Mouse (Mus musculus) stomach, postnatal 0 days (tissue): ENCODE results near the gene Atxn1l. TPM values are rescaled to one million over a fixed set of nuclear protein-coding genes. Genes with fewer than 3 reads are reported as not detected.
A peak's percentile ranks its signal among the peaks of the same experiment; 100 is the strongest.

Experiments
- ATAC-seq: fragments of 200-750 bp; cut with Nextera tagmentation; 2 replicates; pipeline ENCODE4 v1.8.0; 2017; ENCODE audit not compliant: low FRiP score, low TSS enrichment
- DNase-seq: peaks from one replicate; pipeline ENCODE4 v3.0.0-alpha.2; 2016; ENCODE audit warnings: low spot score
- H3K27ac ChIP-seq: fragments of 300-500 bp; sonication (generic); replicated peaks from 2 replicates; pipeline ENCODE4 v1.5.1; 2014; ENCODE audit warnings: mild to moderate bottlenecking, control low read depth
- H3K27me3 ChIP-seq: fragments of 300-500 bp; sonication (generic); 2 replicates; pipeline ENCODE4 v1.6.1; 2014; ENCODE audit warnings: low read length; ENCODE audit not compliant: control insufficient read depth, insufficient read depth
- H3K36me3 ChIP-seq: fragments of 300-500 bp; sonication (generic); 2 replicates; pipeline ENCODE4 v1.6.1; 2014; ENCODE audit warnings: low read length, mixed read lengths; ENCODE audit not compliant: control insufficient read depth, insufficient read depth
- H3K4me1 ChIP-seq: fragments of 300-500 bp; sonication (generic); replicated peaks from 2 replicates; pipeline ENCODE4 v1.6.1; 2014; ENCODE audit warnings: antibody characterized with exemption; ENCODE audit not compliant: control insufficient read depth, insufficient read depth
- H3K4me2 ChIP-seq: fragments of 300-500 bp; sonication (generic); replicated peaks from 2 replicates; pipeline ENCODE4 v1.6.1; 2014; ENCODE audit warnings: low read depth, mild to moderate bottlenecking, control low read depth, moderate library complexity
- H3K4me3 ChIP-seq: fragments of 300-500 bp; sonication (generic); 2 replicates; pipeline ENCODE4 v1.5.1; 2014; ENCODE audit warnings: low read depth, low read length, control low read depth
- H3K9ac ChIP-seq: fragments of 300-500 bp; sonication (generic); 2 replicates; pipeline ENCODE4 v1.6.1; 2014; ENCODE audit warnings: mild to moderate bottlenecking, low read length, control low read depth, mixed read lengths
- H3K9me3 ChIP-seq: fragments of 300-500 bp; sonication (generic); 2 replicates; pipeline ENCODE4 v1.6.1; 2016; ENCODE audit warnings: low read length; ENCODE audit not compliant: control insufficient read depth
- CTCF ChIP-seq: IDR thresholded peaks from 2 replicates; pipeline ENCODE4 v1.5.1; 2016; ENCODE audit warnings: antibody characterized with exemption, low read depth, mild to moderate bottlenecking, moderate library complexity
- EP300 ChIP-seq: optimal IDR thresholded peaks from 2 replicates; pipeline ENCODE3; 2016; ENCODE audit warnings: antibody characterized with exemption
- WGBS: fragments of 180-500 bp; shearing (Covaris S2); extraction: QIAGEN DNeasy Blood & Tissue Kit; methylation state at CpG from one replicate; pipeline ENCODE4 v1.1.7; 2014; 5-methylcytosine and 5-hydroxymethylcytosine counted together
- polyA plus RNA-seq: library from polyadenylated mRNA; unstranded; fragments of >200 nt; fragmentation: Nextera tagmentation; extraction: Ambion mirVana; gene quantifications from 2 replicates; pipeline ENCODE4 v1.2.1, GENCODE M21; 2015

Gene Atxn1l
- polyA plus RNA-seq, 1 experiment from 2014 or later: 2.8 TPM

DNA sequence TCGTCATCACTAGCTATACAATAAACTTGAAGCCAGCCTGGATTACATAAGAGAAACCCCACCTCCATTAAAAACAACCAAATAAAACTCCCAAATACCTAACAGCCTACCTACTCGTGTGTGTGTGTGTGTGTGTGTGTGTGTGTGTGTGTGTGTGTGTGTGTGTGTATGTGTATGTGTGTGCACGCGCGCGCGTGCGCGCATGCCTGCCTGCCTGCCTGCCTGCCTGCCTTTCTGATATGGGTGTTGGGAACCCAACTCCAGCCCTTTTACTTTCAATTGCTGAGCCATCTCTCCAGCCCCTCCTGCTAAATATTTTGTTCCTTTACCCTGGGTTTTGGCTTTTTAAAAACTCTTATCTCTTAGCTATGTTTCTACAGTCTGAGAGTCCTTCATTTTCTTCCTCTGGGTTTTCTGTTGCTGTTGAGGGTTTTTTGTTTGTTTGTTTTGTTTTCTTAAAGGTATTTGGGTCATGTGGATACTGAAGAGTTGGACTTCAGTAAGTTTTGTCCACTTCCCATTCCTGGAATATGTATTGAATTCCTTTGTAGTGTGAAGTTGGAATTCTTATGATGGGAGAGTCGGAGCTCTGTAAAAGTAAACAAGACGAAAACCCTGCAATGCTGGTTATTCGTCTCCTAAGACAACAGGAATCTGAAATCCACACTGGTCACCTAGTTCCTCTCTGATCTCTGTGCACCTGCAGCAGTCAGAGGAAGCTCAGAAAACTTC lies 10.1 kb upstream of the Atxn1l start:
- TF ChIP-seq EP300 (no peak), CTCF (no peak)

DNA sequence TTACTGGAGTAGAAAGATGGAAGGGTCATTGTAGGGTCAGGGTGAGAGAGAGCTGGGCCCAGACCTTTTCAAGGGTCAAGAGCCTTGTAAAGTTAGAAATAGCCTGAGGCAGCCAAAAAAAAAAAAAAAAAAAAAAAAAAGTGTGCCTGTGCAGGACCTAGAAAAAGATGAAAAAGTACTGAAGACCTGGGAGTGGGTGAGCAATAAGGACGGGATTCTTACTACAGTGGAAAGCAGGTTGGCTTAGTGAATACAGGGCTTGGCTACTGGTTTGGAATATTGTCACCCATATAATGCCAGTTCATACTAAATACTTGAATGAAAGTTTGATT lies 476 bp upstream of the Atxn1l start:
- H3K9ac ChIP-seq: no peak overlapping the region

More for the DNA sequence above, 10.1 kb upstream of the Atxn1l start:
- Histone ChIP-seq H3K4me3 (no peak overlapping the region), H3K4me2 (no peak overlapping the region), H3K4me1 (no peaks in the 10 kb centered on the region), H3K9ac (no peak overlapping the region), H3K27ac (no peak overlapping the region), H3K36me3 (no peaks in the 10 kb centered on the region), H3K9me3 (no peaks in the 10 kb centered on the region), H3K27me3 (no peaks in the 10 kb centered on the region)
- no peak for ATAC-seq
- DNase-seq: no peak
- 58% methylated on average over 12 of the region's 12 CpGs for WGBS

DNA sequence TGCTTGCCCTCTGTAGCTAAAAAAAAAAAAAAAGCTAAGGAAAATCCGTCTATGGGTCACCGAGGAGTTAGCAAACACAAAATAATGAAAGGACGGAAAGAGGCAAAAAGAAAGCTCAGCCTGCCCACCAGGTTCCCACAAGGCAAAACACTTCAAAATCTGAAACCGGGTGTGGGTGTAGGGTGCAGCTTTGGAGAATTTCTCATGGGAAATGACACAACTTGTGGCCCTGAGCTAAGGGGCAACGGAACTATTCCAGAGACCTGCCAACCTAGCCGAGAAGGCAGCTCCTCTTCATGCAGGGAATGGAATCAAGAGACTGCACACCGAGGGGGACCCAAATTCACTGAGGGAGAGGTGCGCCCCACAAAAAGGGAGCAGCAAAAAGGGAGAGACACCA lies 720 bp downstream of the Atxn1l start:
- H3K36me3 ChIP-seq: peaks cover 10% of the 10 kb centered on the region
- H3K9me3 ChIP-seq: no peaks in the 10 kb centered on the region
- H3K27me3 ChIP-seq: no peaks in the 10 kb centered on the region
- TF ChIP-seq EP300: no peak
- TF ChIP-seq CTCF: no peak
- H3K4me3 ChIP-seq: peak overlapping the region; percentile 85
- H3K9ac ChIP-seq: peak overlapping the region; percentile 96
- peak overlapping the region; percentile 91 for H3K4me2 ChIP-seq
- peaks cover 6% of the 10 kb centered on the region; the same call in 1 of the 2 replicates for H3K4me1 ChIP-seq
- 4% methylated on average over 8 of the region's 8 CpGs for WGBS
- 0 out of 2 replicates have a peak, but pooled peaks have one; percentile 7 for ATAC-seq
- peak overlapping the region; percentile 89 for H3K27ac ChIP-seq
- DNase-seq: peak; percentile 22

More for the DNA sequence above, 476 bp upstream of the Atxn1l start:
- Histone ChIP-seq H3K36me3 (no peaks in the 10 kb centered on the region; the same call in none of the 2 replicates), H3K4me3 (peak overlapping the region; percentile 85), H3K4me1 (peaks cover 6% of the 10 kb centered on the region; the same call in 1 of the 2 replicates), H3K9me3 (no peaks in the 10 kb centered on the region), H3K27me3 (no peaks in the 10 kb centered on the region), H3K4me2 (peak overlapping the region; percentile 91), H3K27ac (no peak overlapping the region)
- DNase-seq (no peak), ATAC-seq (peak; percentile 6; the same call in 1 of the 2 replicates)
- 67% methylated on average over 1 of the region's 1 CpGs for WGBS
- no peak for TF ChIP-seq EP300

DNA sequence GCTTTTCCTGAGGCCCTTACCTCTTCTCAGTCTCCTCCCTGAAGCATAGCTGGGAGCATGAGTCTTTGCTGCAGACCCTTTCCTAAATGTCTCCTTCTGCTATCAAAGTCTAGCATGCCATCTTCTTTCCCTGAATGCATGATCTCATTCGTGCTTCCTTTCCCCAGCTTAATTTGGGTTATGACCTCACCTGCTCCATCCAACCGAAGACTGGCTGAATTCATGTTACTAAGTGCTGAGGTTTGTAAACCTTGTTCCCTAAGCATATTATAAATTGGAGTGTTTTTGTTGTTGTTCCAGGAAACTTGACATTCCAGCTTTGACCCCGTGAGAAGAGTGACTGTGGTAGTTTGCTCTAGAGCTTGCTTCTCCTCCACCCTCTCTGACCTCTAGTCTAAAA lies 3.5 kb downstream of the Atxn1l start:
- ATAC-seq: no peak
- Histone ChIP-seq H3K4me2 (no peak overlapping the region), H3K9me3 (no peaks in the 10 kb centered on the region), H3K9ac (no peak overlapping the region), H3K36me3 (peaks cover 12% of the 10 kb centered on the region), H3K27ac (no peak overlapping the region), H3K4me3 (no peak overlapping the region), H3K27me3 (no peaks in the 10 kb centered on the region), H3K4me1 (peaks cover 6% of the 10 kb centered on the region; the same call in 1 of the 2 replicates)
- TF ChIP-seq EP300: no peak
- no peak for TF ChIP-seq CTCF
- no peak for DNase-seq
- WGBS: 76% methylated on average over 3 of the region's 3 CpGs

DNA sequence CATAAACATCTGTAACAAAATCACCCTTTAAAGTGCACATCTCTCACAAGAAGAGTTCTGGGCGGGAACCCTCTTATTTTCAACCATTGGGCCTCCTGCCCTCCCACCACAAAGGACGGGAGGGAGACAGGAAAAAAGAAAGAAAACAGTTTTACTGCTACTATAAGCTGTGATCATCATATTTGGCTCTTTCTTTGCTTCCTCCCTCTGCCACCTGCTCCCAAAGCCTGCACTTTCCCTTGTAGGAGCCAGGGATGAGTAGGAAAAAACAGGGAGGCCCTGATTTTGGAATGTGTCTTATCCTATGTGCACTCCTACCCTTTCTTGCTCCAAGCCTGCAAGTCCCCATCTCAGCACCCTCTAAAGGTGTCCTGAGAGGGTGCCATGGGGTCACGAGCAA lies 6.5 kb downstream of the Atxn1l start:
- ATAC-seq (no peak), DNase-seq (no peak)
- no peak overlapping the region for H3K27ac ChIP-seq
- WGBS: 86% methylated on average over 3 of the region's 3 CpGs
- peaks cover 12% of the 10 kb centered on the region for H3K36me3 ChIP-seq
- H3K4me3 ChIP-seq: no peak overlapping the region
- H3K4me1 ChIP-seq: peaks cover 1% of the 10 kb centered on the region; the same call in 1 of the 2 replicates
- no peak overlapping the region for H3K4me2 ChIP-seq
- H3K27me3 ChIP-seq: no peaks in the 10 kb centered on the region
- TF ChIP-seq CTCF (no peak), EP300 (no peak)
- H3K9ac ChIP-seq: no peak overlapping the region
- no peaks in the 10 kb centered on the region for H3K9me3 ChIP-seq

DNA sequence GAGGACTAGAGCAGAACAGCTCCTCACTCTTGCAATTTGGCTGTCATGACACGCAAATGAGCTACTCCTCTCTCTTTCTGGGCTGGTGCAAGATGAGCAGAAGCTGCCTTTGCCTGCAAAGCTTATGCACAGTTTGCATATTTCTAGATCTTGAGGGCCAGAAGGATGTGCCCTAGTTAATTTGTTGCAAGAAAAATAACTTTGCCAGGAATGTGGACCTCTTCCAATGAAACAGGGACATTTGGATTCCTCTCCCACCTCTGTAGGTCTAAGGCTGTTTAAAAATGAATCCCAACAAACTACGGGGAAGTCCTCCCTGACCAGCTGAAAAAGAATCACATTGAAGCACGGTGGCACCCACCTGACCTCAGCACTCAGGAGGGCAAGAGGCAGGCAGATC lies 12.4 kb downstream of the Atxn1l start:
- H3K4me3 ChIP-seq: no peak overlapping the region
- WGBS: 84% methylated on average over 3 of the region's 3 CpGs
- DNase-seq: no peak

More for the DNA sequence above, 12.4 kb downstream of the Atxn1l start:
- Histone ChIP-seq H3K4me2 (no peak overlapping the region), H3K9ac (no peak overlapping the region), H3K36me3 (peaks cover 34% of the 10 kb centered on the region), H3K27me3 (no peaks in the 10 kb centered on the region), H3K4me1 (no peaks in the 10 kb centered on the region), H3K27ac (no peak overlapping the region), H3K9me3 (no peaks in the 10 kb centered on the region)
- no peak for TF ChIP-seq CTCF
- no peak for TF ChIP-seq EP300
- no peak for ATAC-seq
